Mouse (Mus musculus): ENCODE results near the gene Pls3. TPM values are rescaled to one million over a fixed set of nuclear protein-coding genes. Genes with fewer than 3 reads are reported as not detected.

The Pls3 gene
- polyA plus RNA-seq, 1 experiment from 2014 or later, result 155 TPM

- no peak overlapping the region for H3K4me3 ChIP-seq (ENCODE audit: low read depth, low read length)
- H3K27ac ChIP-seq (ENCODE audit: low read depth), result no peak overlapping the region
- H3K4me2 ChIP-seq, result no peak overlapping the region
- TF ChIP-seq CTCF (IDR thresholded peaks at IDR 0.05; ENCODE audit: low read depth), result no peak
- no peaks in the 10 kb centered on the region for H3K9me3 ChIP-seq (ENCODE audit: low read depth, low read length)
- no peaks in the 10 kb centered on the region for H3K4me1 ChIP-seq (ENCODE audit: insufficient read depth)
- no peak for ATAC-seq (ENCODE audit: insufficient read depth)
- no peak for DNase-seq
- no peak overlapping the region for H3K9ac ChIP-seq
- 96% methylated on average over 3 of the region's 3 CpGs for WGBS
- H3K36me3 ChIP-seq (ENCODE audit: insufficient read depth), result no peaks in the 10 kb centered on the region
- no peaks in the 10 kb centered on the region for H3K27me3 ChIP-seq (ENCODE audit: insufficient read depth, low read length)
Measured at GRCm38 (mm10) chrX:75854294-75854693, 20.7 kb downstream of the Pls3 start.

DNA sequence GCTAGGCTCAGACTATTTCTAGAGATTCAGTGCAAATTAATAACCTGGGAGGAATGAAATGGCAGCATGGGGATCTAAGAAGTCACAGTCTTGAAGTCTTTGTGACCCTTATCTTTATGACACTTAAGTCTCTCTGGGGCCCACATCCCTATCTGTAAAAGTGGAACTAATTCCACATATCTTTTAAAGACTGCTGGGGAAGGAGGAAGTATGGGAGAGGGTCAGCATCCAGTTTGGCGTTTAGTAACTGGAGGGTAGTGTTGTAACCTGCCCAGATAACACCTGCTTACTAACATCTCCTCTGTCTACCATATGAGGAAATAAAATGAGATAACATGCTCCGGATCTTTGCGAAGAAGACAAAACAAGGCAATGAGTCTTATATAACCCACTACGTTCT lies 30.7 kb downstream of the Pls3 start:
- TF ChIP-seq CTCF (IDR thresholded peaks at IDR 0.05; ENCODE audit: low read depth), result no peak
- Histone ChIP-seq H3K4me1 (ENCODE audit: insufficient read depth) (no peaks in the 10 kb centered on the region), H3K36me3 (ENCODE audit: insufficient read depth) (no peaks in the 10 kb centered on the region), H3K9me3 (ENCODE audit: low read depth, low read length) (no peaks in the 10 kb centered on the region), H3K9ac (no peak overlapping the region), H3K4me2 (no peak overlapping the region), H3K27ac (ENCODE audit: low read depth) (no peak overlapping the region), H3K4me3 (ENCODE audit: low read depth, low read length) (no peak overlapping the region), H3K27me3 (ENCODE audit: insufficient read depth, low read length) (no peaks in the 10 kb centered on the region)
- no peak for DNase-seq
- ATAC-seq (ENCODE audit: insufficient read depth), result no peak
- 77% methylated on average over 4 of the region's 4 CpGs for WGBS

DNA sequence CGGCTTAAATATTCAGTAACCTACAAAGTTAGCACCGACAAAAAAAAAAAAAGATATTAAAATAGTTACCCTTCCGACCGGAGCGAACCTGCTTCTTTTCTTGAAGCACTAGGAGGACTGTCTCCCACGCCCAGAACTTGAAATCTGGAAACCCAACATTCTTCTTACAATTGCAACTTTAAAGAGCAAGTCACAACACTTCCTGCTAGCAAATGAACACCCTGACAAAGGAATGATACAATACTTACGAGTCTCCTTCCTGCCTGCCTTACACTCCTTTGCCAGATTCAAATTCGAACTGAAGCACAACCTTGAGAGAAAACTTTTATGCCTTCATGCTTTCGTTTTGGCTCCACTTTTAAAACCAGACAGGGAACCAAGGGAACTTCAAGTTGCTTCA lies 32.1 kb downstream of the Pls3 start:
- TF ChIP-seq CTCF (IDR thresholded peaks at IDR 0.05; ENCODE audit: low read depth), result no peak
- DNase-seq (no peak), ATAC-seq (ENCODE audit: insufficient read depth) (no peak)
- H3K9ac ChIP-seq, result no peak overlapping the region
- no peaks in the 10 kb centered on the region for H3K36me3 ChIP-seq (ENCODE audit: insufficient read depth)
- no peaks in the 10 kb centered on the region for H3K9me3 ChIP-seq (ENCODE audit: low read depth, low read length)
- H3K4me3 ChIP-seq (ENCODE audit: low read depth, low read length), result no peak overlapping the region
- no peak overlapping the region for H3K27ac ChIP-seq (ENCODE audit: low read depth)
- WGBS, result 65% methylated on average over 9 of the region's 9 CpGs
- no peaks in the 10 kb centered on the region for H3K27me3 ChIP-seq (ENCODE audit: insufficient read depth, low read length)
- H3K4me2 ChIP-seq, result no peak overlapping the region
- no peaks in the 10 kb centered on the region for H3K4me1 ChIP-seq (ENCODE audit: insufficient read depth)

- Histone ChIP-seq H3K36me3 (ENCODE audit: insufficient read depth) (no peaks in the 10 kb centered on the region), H3K27me3 (ENCODE audit: insufficient read depth, low read length) (no peaks in the 10 kb centered on the region), H3K27ac (ENCODE audit: low read depth) (no peak overlapping the region), H3K4me2 (no peak overlapping the region), H3K4me1 (ENCODE audit: insufficient read depth) (no peaks in the 10 kb centered on the region), H3K4me3 (ENCODE audit: low read depth, low read length) (no peak overlapping the region), H3K9ac (no peak overlapping the region), H3K9me3 (ENCODE audit: low read depth, low read length) (no peaks in the 10 kb centered on the region)
- no peak for ATAC-seq (ENCODE audit: insufficient read depth)
- 50% methylated on average over 2 of the region's 2 CpGs for WGBS
- TF ChIP-seq CTCF (IDR thresholded peaks at IDR 0.05; ENCODE audit: low read depth), result no peak
- no peak for DNase-seq
Measured at GRCm38 (mm10) chrX:75842120-75842519, 32.9 kb downstream of the Pls3 start.

GRCm38 (mm10) chrX:75840263-75840662 lies 34.7 kb downstream of the Pls3 start:
- H3K9ac ChIP-seq, result no peak overlapping the region
- no peak for TF ChIP-seq CTCF (IDR thresholded peaks at IDR 0.05; ENCODE audit: low read depth)
- H3K4me2 ChIP-seq, result no peak overlapping the region
- WGBS, result 69% methylated on average over 4 of the region's 4 CpGs
- no peaks in the 10 kb centered on the region for H3K27me3 ChIP-seq (ENCODE audit: insufficient read depth, low read length)
- H3K36me3 ChIP-seq (ENCODE audit: insufficient read depth), result no peaks in the 10 kb centered on the region
- no peak overlapping the region for H3K4me3 ChIP-seq (ENCODE audit: low read depth, low read length)
- H3K9me3 ChIP-seq (ENCODE audit: low read depth, low read length), result no peaks in the 10 kb centered on the region
- ATAC-seq (ENCODE audit: insufficient read depth) (no peak), DNase-seq (no peak)
- H3K27ac ChIP-seq (ENCODE audit: low read depth), result no peak overlapping the region
- H3K4me1 ChIP-seq (ENCODE audit: insufficient read depth), result no peaks in the 10 kb centered on the region

DNA sequence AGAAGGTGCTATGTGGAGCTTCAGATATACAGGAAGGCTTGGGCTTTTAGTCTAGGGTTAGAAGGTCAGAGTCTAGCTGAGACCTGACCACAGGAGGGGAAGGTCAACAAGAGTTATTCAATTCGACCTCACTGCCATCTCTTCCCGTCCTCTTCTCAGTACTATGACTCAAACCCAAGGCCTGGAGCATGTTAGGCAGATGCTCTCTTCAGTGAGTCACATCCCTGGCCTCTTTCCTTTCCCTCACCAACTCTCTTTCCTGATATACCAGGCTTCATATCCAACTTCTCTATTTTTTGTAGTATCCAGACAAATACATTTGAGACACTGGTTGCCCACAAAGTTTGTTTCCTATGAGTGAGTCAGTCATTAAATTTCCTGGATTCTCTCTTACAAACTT lies 40.1 kb downstream of the Pls3 start:
- no peak overlapping the region for H3K4me2 ChIP-seq
- H3K4me1 ChIP-seq (ENCODE audit: insufficient read depth), result no peaks in the 10 kb centered on the region
- no peak overlapping the region for H3K9ac ChIP-seq
- H3K36me3 ChIP-seq (ENCODE audit: insufficient read depth), result no peaks in the 10 kb centered on the region
- whole genome bisulfite sequencing, result 70% methylated on average over 2 of the region's 2 CpGs
- H3K4me3 ChIP-seq (ENCODE audit: low read depth, low read length), result no peak overlapping the region
- TF ChIP-seq CTCF (IDR thresholded peaks at IDR 0.05; ENCODE audit: low read depth), result no peak
- H3K9me3 ChIP-seq (ENCODE audit: low read depth, low read length), result no peaks in the 10 kb centered on the region
- no peak overlapping the region for H3K27ac ChIP-seq (ENCODE audit: low read depth)
- no peaks in the 10 kb centered on the region for H3K27me3 ChIP-seq (ENCODE audit: insufficient read depth, low read length)
- no peak for ATAC-seq (ENCODE audit: insufficient read depth)
- DNase-seq, result no peak

- no peaks in the 10 kb centered on the region for H3K4me1 ChIP-seq (ENCODE audit: insufficient read depth)
- H3K9ac ChIP-seq, result no peak overlapping the region
- no peaks in the 10 kb centered on the region for H3K27me3 ChIP-seq (ENCODE audit: insufficient read depth, low read length)
- no peak for TF ChIP-seq CTCF (IDR thresholded peaks at IDR 0.05; ENCODE audit: low read depth)
- ATAC-seq (ENCODE audit: insufficient read depth), result no peak
- H3K36me3 ChIP-seq (ENCODE audit: insufficient read depth), result no peaks in the 10 kb centered on the region
- H3K27ac ChIP-seq (ENCODE audit: low read depth), result no peak overlapping the region
- DNase-seq, result no peak
- H3K9me3 ChIP-seq (ENCODE audit: low read depth, low read length), result no peaks in the 10 kb centered on the region
- no peak overlapping the region for H3K4me3 ChIP-seq (ENCODE audit: low read depth, low read length)
- H3K4me2 ChIP-seq, result no peak overlapping the region
- WGBS, result 84% methylated on average over 2 of the region's 2 CpGs
Measured at GRCm38 (mm10) chrX:75834286-75834685, 40.7 kb downstream of the Pls3 start.

DNA sequence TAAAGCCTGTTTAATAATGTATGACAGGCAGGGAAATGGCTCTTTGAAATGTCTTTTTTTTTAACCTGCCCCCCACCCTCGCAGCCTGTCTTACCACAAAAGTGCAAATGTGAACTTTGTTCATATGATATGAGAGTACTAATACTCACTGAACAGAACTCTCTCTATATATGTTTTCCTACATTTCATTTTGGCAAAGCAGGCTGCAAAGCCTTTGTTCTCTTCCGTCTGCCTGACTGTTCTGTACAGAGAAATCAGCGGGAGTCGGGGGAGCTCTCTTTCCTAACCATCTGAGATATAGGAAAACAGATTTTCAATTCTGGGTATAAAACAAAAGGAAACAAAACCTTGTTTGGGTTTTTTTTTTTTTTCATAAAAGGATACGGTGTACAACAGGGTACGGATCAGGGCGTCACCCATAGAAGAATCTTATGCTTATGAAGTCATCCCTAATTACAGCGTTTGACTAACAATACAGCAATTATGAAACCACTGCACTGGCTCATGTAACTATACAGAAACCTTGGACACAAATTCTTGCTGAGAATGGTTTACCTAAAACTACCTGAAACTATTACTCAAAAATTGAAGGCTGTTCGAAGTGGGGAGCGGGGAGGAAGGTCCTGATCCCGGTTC lies 41.9 kb downstream of the Pls3 start:
- DNase-seq, result no peak
- Histone ChIP-seq H3K9ac (no peak overlapping the region), H3K27me3 (ENCODE audit: insufficient read depth, low read length) (no peaks in the 10 kb centered on the region), H3K36me3 (ENCODE audit: insufficient read depth) (no peaks in the 10 kb centered on the region), H3K4me2 (no peak overlapping the region), H3K4me1 (ENCODE audit: insufficient read depth) (no peaks in the 10 kb centered on the region), H3K4me3 (ENCODE audit: low read depth, low read length) (no peak overlapping the region), H3K27ac (ENCODE audit: low read depth) (no peak overlapping the region), H3K9me3 (ENCODE audit: low read depth, low read length) (no peaks in the 10 kb centered on the region)
- 77% methylated on average over 11 of the region's 11 CpGs for WGBS
- TF ChIP-seq CTCF (IDR thresholded peaks at IDR 0.05; ENCODE audit: low read depth), result no peak
- ATAC-seq (ENCODE audit: insufficient read depth), result no peak
